Mouse (Mus musculus) embryonic fibroblast, embryonic 13.5 days (primary cell): Measurements from ENCODE around the gene Erc2.

ENCODE experiments used
- CTCF ChIP-seq: IDR thresholded peaks from 2 replicates; pipeline ENCODE4 v1.5.1; 2011; ENCODE audit warnings: mild to moderate bottlenecking, control low read depth, low read length, moderate library complexity, borderline replicate concordance; ENCODE audit not compliant: insufficient read depth
- POLR2A ChIP-seq: IDR thresholded peaks from 2 replicates; pipeline ENCODE4 v1.6.1; 2011; ENCODE audit warnings: low read depth, mild to moderate bottlenecking, control low read depth, low read length, moderate library complexity

DNA sequence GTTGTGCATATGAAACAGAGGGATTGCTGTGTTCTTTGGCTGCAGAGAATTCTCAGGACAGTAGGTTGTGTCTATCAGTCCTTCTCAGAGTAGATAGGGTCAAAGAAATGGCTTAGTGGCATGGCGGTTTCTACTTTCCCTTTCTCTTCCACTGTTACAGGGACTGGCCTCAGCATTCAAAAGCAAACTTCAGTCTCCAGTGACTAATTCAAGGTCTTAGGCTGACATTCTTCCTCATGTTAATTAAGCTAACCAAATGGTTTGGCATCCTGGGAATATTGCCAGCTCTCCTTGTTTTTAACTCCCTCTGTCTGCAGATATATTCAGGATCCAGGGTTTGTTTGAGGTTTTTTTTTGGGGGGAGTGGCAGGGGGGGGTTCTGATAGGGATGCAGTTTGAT is 408.6 kb downstream of the Erc2 start:
- no peak for TF ChIP-seq CTCF
- TF ChIP-seq POLR2A = no peak
